Mouse (Mus musculus): ENCODE measurements around the gene Krba1. TPM values are rescaled to one million over a fixed set of nuclear protein-coding genes. Genes with fewer than 3 reads are reported as not detected.

Gene Krba1
- polyA plus RNA-seq, 1 experiment from 2014 or later, result 18.4 TPM

DNA sequence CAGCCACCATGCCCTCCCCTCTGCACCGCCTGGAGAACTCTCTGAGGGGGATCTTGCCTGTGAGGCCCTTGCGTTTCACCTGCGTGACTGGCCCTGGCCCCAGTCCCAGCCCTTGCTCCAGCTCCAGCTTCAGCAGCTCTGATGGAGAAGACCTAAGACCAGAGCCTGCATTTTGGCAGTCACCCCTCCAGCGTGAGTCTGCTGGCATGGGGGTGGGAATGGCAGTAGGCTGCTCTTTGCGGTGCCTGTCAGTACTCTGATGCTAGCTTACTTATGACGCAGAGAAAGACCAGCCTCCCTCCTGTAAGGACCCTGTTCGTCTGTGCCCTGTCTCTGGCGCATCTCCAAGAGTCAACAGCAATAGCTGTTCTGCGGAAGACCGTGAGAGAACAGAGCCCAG, 17.7 kb downstream of the Krba1 start:
- no peak overlapping the region for H3K9ac ChIP-seq (replicated peaks; ENCODE audit: low read length)
- no peak overlapping the region for H3K4me3 ChIP-seq (ENCODE audit: low read depth, low read length)
- no peaks in the 10 kb centered on the region for H3K9me3 ChIP-seq (replicated peaks; ENCODE audit: control insufficient read depth, low read length)
- no peak for DNase-seq (ENCODE audit: low spot score)
- H3K27ac ChIP-seq (replicated peaks; ENCODE audit: low read depth, low read length), result no peak overlapping the region
- 87% methylated on average over 10 of the region's 10 CpGs for WGBS
- no peak overlapping the region for H3K4me2 ChIP-seq (ENCODE audit: low read depth, low read length)
- H3K27me3 ChIP-seq (ENCODE audit: control insufficient read depth, insufficient read depth, low read length), result no peaks in the 10 kb centered on the region
- H3K4me1 ChIP-seq (ENCODE audit: control insufficient read depth, insufficient read depth, low read length), result no peaks in the 10 kb centered on the region
- ATAC-seq (replicated peaks; ENCODE audit: insufficient number of reproducible peaks, low FRiP score, low TSS enrichment, low read depth), result no peak
- peaks cover 19% of the 10 kb centered on the region for H3K36me3 ChIP-seq (replicated peaks; ENCODE audit: control insufficient read depth, insufficient read depth, low read depth, low read length)

GRCm38 (mm10) chr6:48414886-48415285, 19.5 kb downstream of the Krba1 start:
- WGBS, result 81% methylated on average over 1 of the region's 1 CpGs
- no peak for DNase-seq (ENCODE audit: low spot score)
- H3K36me3 ChIP-seq (replicated peaks; ENCODE audit: control insufficient read depth, insufficient read depth, low read depth, low read length), result peaks cover 14% of the 10 kb centered on the region

GRCm38 (mm10) chr6:48415636-48416035, 20.2 kb downstream of the Krba1 start:
- H3K27me3 ChIP-seq (ENCODE audit: control insufficient read depth, insufficient read depth, low read length), result no peaks in the 10 kb centered on the region
- DNase-seq (ENCODE audit: low spot score) (no peak), ATAC-seq (replicated peaks; ENCODE audit: insufficient number of reproducible peaks, low FRiP score, low TSS enrichment, low read depth) (no peak)
- 92% methylated on average over 7 of the region's 7 CpGs for WGBS
- H3K4me3 ChIP-seq (ENCODE audit: low read depth, low read length), result no peak overlapping the region
- no peak overlapping the region for H3K4me2 ChIP-seq (ENCODE audit: low read depth, low read length)
- no peaks in the 10 kb centered on the region for H3K9me3 ChIP-seq (replicated peaks; ENCODE audit: control insufficient read depth, low read length)
- H3K27ac ChIP-seq (replicated peaks; ENCODE audit: low read depth, low read length), result no peak overlapping the region
- H3K4me1 ChIP-seq (ENCODE audit: control insufficient read depth, insufficient read depth, low read length), result no peaks in the 10 kb centered on the region
- peaks cover 14% of the 10 kb centered on the region for H3K36me3 ChIP-seq (replicated peaks; ENCODE audit: control insufficient read depth, insufficient read depth, low read depth, low read length)
- no peak overlapping the region for H3K9ac ChIP-seq (replicated peaks; ENCODE audit: low read length)

More at GRCm38 (mm10) chr6:48414886-48415285, 19.5 kb downstream of the Krba1 start:
- Histone ChIP-seq H3K27ac (replicated peaks; ENCODE audit: low read depth, low read length) (no peak overlapping the region), H3K4me3 (ENCODE audit: low read depth, low read length) (no peak overlapping the region), H3K9ac (replicated peaks; ENCODE audit: low read length) (no peak overlapping the region), H3K27me3 (ENCODE audit: control insufficient read depth, insufficient read depth, low read length) (no peaks in the 10 kb centered on the region), H3K4me2 (ENCODE audit: low read depth, low read length) (no peak overlapping the region), H3K9me3 (replicated peaks; ENCODE audit: control insufficient read depth, low read length) (no peaks in the 10 kb centered on the region), H3K4me1 (ENCODE audit: control insufficient read depth, insufficient read depth, low read length) (no peaks in the 10 kb centered on the region)
- no peak for ATAC-seq (replicated peaks; ENCODE audit: insufficient number of reproducible peaks, low FRiP score, low TSS enrichment, low read depth)

DNA sequence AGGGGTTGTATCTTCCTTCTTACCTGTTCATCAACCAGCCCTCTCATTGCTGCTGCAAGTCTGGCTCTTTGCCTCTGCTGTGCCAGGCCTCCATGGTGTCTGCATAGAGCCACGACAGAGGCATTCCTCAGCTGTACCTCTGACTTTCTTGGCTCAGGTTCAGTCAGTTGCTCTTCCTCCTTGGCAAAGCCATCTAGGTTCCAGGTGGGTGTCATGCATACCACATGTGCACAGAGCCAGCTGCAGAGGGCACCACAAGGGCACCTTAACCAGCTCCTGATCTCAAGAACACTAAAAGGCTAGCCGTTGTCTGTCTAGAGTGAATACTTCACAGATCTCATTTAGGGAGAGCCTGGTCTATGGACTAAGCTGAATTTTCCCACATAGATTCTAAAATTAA, 21.1 kb downstream of the Krba1 start:
- WGBS, result 90% methylated on average over 2 of the region's 2 CpGs
- Histone ChIP-seq H3K27ac (replicated peaks; ENCODE audit: low read depth, low read length) (no peak overlapping the region), H3K4me1 (ENCODE audit: control insufficient read depth, insufficient read depth, low read length) (no peaks in the 10 kb centered on the region), H3K9me3 (replicated peaks; ENCODE audit: control insufficient read depth, low read length) (no peaks in the 10 kb centered on the region), H3K4me3 (ENCODE audit: low read depth, low read length) (no peak overlapping the region), H3K4me2 (ENCODE audit: low read depth, low read length) (no peak overlapping the region), H3K27me3 (ENCODE audit: control insufficient read depth, insufficient read depth, low read length) (no peaks in the 10 kb centered on the region), H3K36me3 (replicated peaks; ENCODE audit: control insufficient read depth, insufficient read depth, low read depth, low read length) (peaks cover 14% of the 10 kb centered on the region), H3K9ac (replicated peaks; ENCODE audit: low read length) (no peak overlapping the region)
- ATAC-seq (replicated peaks; ENCODE audit: insufficient number of reproducible peaks, low FRiP score, low TSS enrichment, low read depth) (no peak), DNase-seq (ENCODE audit: low spot score) (no peak)

- no peak overlapping the region for H3K4me3 ChIP-seq (ENCODE audit: low read depth, low read length)
- no peak overlapping the region for H3K27ac ChIP-seq (replicated peaks; ENCODE audit: low read depth, low read length)
- no peaks in the 10 kb centered on the region for H3K4me1 ChIP-seq (ENCODE audit: control insufficient read depth, insufficient read depth, low read length)
- H3K9me3 ChIP-seq (replicated peaks; ENCODE audit: control insufficient read depth, low read length), result no peaks in the 10 kb centered on the region
- no peak for DNase-seq (ENCODE audit: low spot score)
- no peak overlapping the region for H3K4me2 ChIP-seq (ENCODE audit: low read depth, low read length)
- no peak for ATAC-seq (replicated peaks; ENCODE audit: insufficient number of reproducible peaks, low FRiP score, low TSS enrichment, low read depth)
- H3K9ac ChIP-seq (replicated peaks; ENCODE audit: low read length), result no peak overlapping the region
- peaks cover 8% of the 10 kb centered on the region for H3K36me3 ChIP-seq (replicated peaks; ENCODE audit: control insufficient read depth, insufficient read depth, low read depth, low read length)
- WGBS, result 9% methylated on average over 2 of the region's 2 CpGs
- H3K27me3 ChIP-seq (ENCODE audit: control insufficient read depth, insufficient read depth, low read length), result no peaks in the 10 kb centered on the region
Observed at GRCm38 (mm10) chr6:48420647-48421046, 25.3 kb downstream of the Krba1 start.

DNA sequence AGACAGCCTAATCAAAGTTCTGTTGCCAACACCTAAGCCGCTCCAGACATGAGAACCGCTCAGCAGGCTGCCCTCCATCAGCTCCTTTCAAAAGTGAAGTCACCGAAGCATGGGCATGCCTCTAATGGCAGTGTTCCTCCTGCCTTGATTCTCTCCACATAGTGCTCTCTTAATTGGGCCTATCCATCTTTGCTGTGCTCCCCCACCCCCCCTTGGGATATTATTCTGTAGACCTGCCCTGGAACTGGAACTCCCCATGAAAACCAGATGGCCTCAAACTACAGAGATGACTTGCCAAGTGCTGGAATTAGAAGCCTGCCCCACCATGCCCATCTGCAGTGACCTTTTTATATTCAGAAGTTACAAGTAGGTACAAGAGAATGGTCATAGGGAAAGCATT, 27.9 kb downstream of the Krba1 start:
- no peak overlapping the region for H3K4me2 ChIP-seq (ENCODE audit: low read depth, low read length)
- H3K4me1 ChIP-seq (ENCODE audit: control insufficient read depth, insufficient read depth, low read length), result no peaks in the 10 kb centered on the region
- ATAC-seq (replicated peaks; ENCODE audit: insufficient number of reproducible peaks, low FRiP score, low TSS enrichment, low read depth), result no peak
- no peak overlapping the region for H3K9ac ChIP-seq (replicated peaks; ENCODE audit: low read length)
- 70% methylated on average over 3 of the region's 3 CpGs for WGBS
- H3K27ac ChIP-seq (replicated peaks; ENCODE audit: low read depth, low read length), result no peak overlapping the region
- no peak for DNase-seq (ENCODE audit: low spot score)
- no peaks in the 10 kb centered on the region for H3K9me3 ChIP-seq (replicated peaks; ENCODE audit: control insufficient read depth, low read length)
- 0 out of 2 replicates have a peak, but pooled peaks cover 3% of the 10 kb centered on the region for H3K36me3 ChIP-seq (replicated peaks; ENCODE audit: control insufficient read depth, insufficient read depth, low read depth, low read length)
- H3K27me3 ChIP-seq (ENCODE audit: control insufficient read depth, insufficient read depth, low read length), result no peaks in the 10 kb centered on the region
- no peak overlapping the region for H3K4me3 ChIP-seq (ENCODE audit: low read depth, low read length)

DNA sequence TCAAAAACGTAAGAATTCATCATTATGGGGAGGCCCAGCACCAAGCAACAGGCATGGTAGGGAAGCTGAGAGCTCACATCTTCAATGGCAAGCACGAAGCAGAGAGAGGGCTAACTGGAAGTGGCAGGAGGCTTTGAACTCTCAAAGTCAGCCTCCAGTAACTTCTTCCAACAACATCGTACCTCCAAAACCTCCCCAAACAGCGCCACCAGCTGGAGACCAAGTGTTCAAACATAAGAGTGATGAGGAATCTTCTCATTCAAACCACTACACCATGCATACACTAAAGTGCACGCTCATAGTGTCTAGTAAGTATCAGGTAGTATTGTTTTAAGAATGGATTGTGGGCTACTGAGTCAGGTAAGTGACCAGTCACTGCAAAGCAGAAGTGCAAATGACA, 28.7 kb downstream of the Krba1 start:
- H3K9ac ChIP-seq (replicated peaks; ENCODE audit: low read length), result no peak overlapping the region
- no peak overlapping the region for H3K4me2 ChIP-seq (ENCODE audit: low read depth, low read length)
- ATAC-seq (replicated peaks; ENCODE audit: insufficient number of reproducible peaks, low FRiP score, low TSS enrichment, low read depth) (no peak), DNase-seq (ENCODE audit: low spot score) (no peak)
- H3K27me3 ChIP-seq (ENCODE audit: control insufficient read depth, insufficient read depth, low read length), result no peaks in the 10 kb centered on the region
- no peak overlapping the region for H3K27ac ChIP-seq (replicated peaks; ENCODE audit: low read depth, low read length)
- no peaks in the 10 kb centered on the region for H3K9me3 ChIP-seq (replicated peaks; ENCODE audit: control insufficient read depth, low read length)
- no peaks in the 10 kb centered on the region for H3K36me3 ChIP-seq (replicated peaks; ENCODE audit: control insufficient read depth, insufficient read depth, low read depth, low read length)
- WGBS, result 69% methylated on average over 5 of the region's 5 CpGs
- no peak overlapping the region for H3K4me3 ChIP-seq (ENCODE audit: low read depth, low read length)
- H3K4me1 ChIP-seq (ENCODE audit: control insufficient read depth, insufficient read depth, low read length), result no peaks in the 10 kb centered on the region

GRCm38 (mm10) chr6:48426956-48427355, 31.6 kb downstream of the Krba1 start:
- no peaks in the 10 kb centered on the region for H3K36me3 ChIP-seq (replicated peaks; ENCODE audit: control insufficient read depth, insufficient read depth, low read depth, low read length)
- H3K4me1 ChIP-seq (ENCODE audit: control insufficient read depth, insufficient read depth, low read length), result no peaks in the 10 kb centered on the region
- WGBS, result 80% methylated on average over 5 of the region's 5 CpGs

More at GRCm38 (mm10) chr6:48426956-48427355, 31.6 kb downstream of the Krba1 start:
- Histone ChIP-seq H3K4me2 (ENCODE audit: low read depth, low read length) (no peak overlapping the region), H3K9ac (replicated peaks; ENCODE audit: low read length) (no peak overlapping the region), H3K27ac (replicated peaks; ENCODE audit: low read depth, low read length) (no peak overlapping the region), H3K9me3 (replicated peaks; ENCODE audit: control insufficient read depth, low read length) (no peaks in the 10 kb centered on the region), H3K27me3 (ENCODE audit: control insufficient read depth, insufficient read depth, low read length) (no peaks in the 10 kb centered on the region), H3K4me3 (ENCODE audit: low read depth, low read length) (no peak overlapping the region)
- ATAC-seq (replicated peaks; ENCODE audit: insufficient number of reproducible peaks, low FRiP score, low TSS enrichment, low read depth) (no peak), DNase-seq (ENCODE audit: low spot score) (no peak)

All from embryonic facial prominence, embryonic 11.5 days (tissue).